Comparison of ENCODE assay signal across 24 mouse cellular contexts in the genomic region with DNA sequence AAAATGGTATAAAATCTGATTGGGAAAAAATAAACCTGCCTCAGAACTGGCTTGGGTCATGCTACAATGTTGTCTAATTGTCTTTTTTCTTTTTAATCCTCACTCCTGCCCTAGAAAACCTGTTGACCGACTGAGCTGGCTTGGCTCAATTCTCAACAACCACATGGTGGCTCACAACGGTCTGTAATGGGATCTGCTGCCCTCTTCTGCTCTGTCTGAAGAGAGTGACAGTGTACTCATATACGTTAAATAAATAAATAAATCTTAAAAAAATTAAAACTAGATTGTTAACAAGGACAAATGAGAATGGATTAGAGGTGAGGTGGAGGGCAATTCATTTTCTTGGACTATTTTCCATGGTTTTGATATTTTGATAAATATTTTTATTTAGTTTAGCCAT. TPM values are rescaled to one million over a fixed set of nuclear protein-coding genes. Genes with fewer than 3 reads are reported as not detected.
DNase-seq lines count a peak whose midpoint lies in the region; ATAC-seq and TF ChIP-seq lines count a peak whose summit lies in the region.
"Had no signal": no experiment of that assay in that cellular context is flagged by ENCODE, and none has a peak within 500 bp of the region (broad histone marks: within the 10 kb centered on the region; RNA-seq: fewer than 3 reads in every experiment).

No protein-coding gene starts in this region.

- TF ChIP-seq POLR2A in cerebellum, adult 2 months (IDR thresholded peaks at IDR 0.05; ENCODE audit: borderline replicate concordance, insufficient read depth, low read length), result no peak
- TF ChIP-seq POLR2A in brain, embryonic 14.5 days (IDR thresholded peaks at IDR 0.05; ENCODE audit: borderline replicate concordance, extremely low read depth, insufficient read depth, insufficient read length, poor library complexity, severe bottlenecking), result no peak

- TF ChIP-seq EP300 in liver, postnatal 0 days (IDR thresholded peaks at IDR 0.05; ENCODE audit: low read depth), result no peak

- 0 out of 2 replicates have a peak, but pooled peaks cover 2% of the 10 kb centered on the region for H3K36me3 ChIP-seq in liver, postnatal 0 days (replicated peaks; ENCODE audit: insufficient read depth, low read length)
- H3K36me3 ChIP-seq in liver, embryonic 12.5 days, result no peaks in the 10 kb centered on the region
- H3K36me3 ChIP-seq: embryonic facial prominence, embryonic 13.5 days; forebrain, embryonic 12.5 days; G1E; limb, embryonic 10.5 days; midbrain, embryonic 10.5 days had no signal

- ATAC-seq in liver, postnatal 0 days, result no peak
- ATAC-seq in liver, embryonic 12.5 days, result no peak
- ATAC-seq: activated CD4-positive, CD25-positive, alpha-beta regulatory T cell, adult 4 months had no signal

- 21% methylated on average over 3 of the region's 3 CpGs for WGBS in cerebellum, adult 2 months
- 30% methylated on average over 3 of the region's 3 CpGs for WGBS in liver, postnatal 0 days (ENCODE audit: insufficient replicate concordance)
- WGBS in liver, embryonic 12.5 days (ENCODE audit: insufficient replicate concordance), result 41% methylated on average over 3 of the region's 3 CpGs

- no peak overlapping the region for H3K4me2 ChIP-seq in liver, postnatal 0 days (ENCODE audit: low read depth, low read length)
- no peak overlapping the region for H3K4me2 ChIP-seq in liver, embryonic 12.5 days
- H3K4me2 ChIP-seq: embryonic facial prominence, embryonic 13.5 days; forebrain, embryonic 12.5 days; heart, embryonic 12.5 days had no signal

- intact Hi-C loops in left cerebral cortex, postnatal 36 days (cut with DNase I), result no loop called here

- no peak overlapping the region for H3K4me3 ChIP-seq in cerebellum, adult 2 months (replicated peaks; ENCODE audit: insufficient read depth, low read depth, low read length)
- no peak overlapping the region for H3K4me3 ChIP-seq in liver, postnatal 0 days (ENCODE audit: low read depth, low read length)
- H3K4me3 ChIP-seq in liver, embryonic 12.5 days, result no peak overlapping the region
- H3K4me3 ChIP-seq: embryonic facial prominence, embryonic 13.5 days; erythroblast, embryonic 14.5 days; forebrain, embryonic 12.5 days; heart, embryonic 12.5 days; limb, embryonic 10.5 days; midbrain, embryonic 10.5 days had no signal

- H3K4me1 ChIP-seq in cerebellum, adult 2 months (ENCODE audit: control insufficient read depth, insufficient read depth, low read length), result peaks cover 4% of the 10 kb centered on the region; the same call in 1 of the 2 replicates
- H3K4me1 ChIP-seq in liver, postnatal 0 days (ENCODE audit: insufficient read depth), result peaks cover 22% of the 10 kb centered on the region
- H3K4me1 ChIP-seq in liver, embryonic 12.5 days, result peaks cover 15% of the 10 kb centered on the region

- H3K9ac ChIP-seq in liver, postnatal 0 days (replicated peaks), result no peak overlapping the region
- no peak overlapping the region for H3K9ac ChIP-seq in liver, embryonic 12.5 days
- H3K9ac ChIP-seq: embryonic facial prominence, embryonic 13.5 days; forebrain, embryonic 12.5 days; heart, embryonic 12.5 days had no signal

- H3K27ac ChIP-seq in cerebellum, adult 2 months (ENCODE audit: insufficient read depth, low read length), result no peak overlapping the region
- no peak overlapping the region for H3K27ac ChIP-seq in liver, postnatal 0 days (ENCODE audit: low read depth)
- H3K27ac ChIP-seq in liver, embryonic 12.5 days, result no peak overlapping the region
- H3K27ac ChIP-seq: embryonic facial prominence, embryonic 13.5 days; forebrain, embryonic 12.5 days; kidney, postnatal 0 days; limb, embryonic 10.5 days; midbrain, embryonic 10.5 days had no signal

- peak; percentile 26 to 29 for DNase-seq in cerebellum, postnatal 14 days
- DNase-seq in cerebellum, adult 2 months, result no peak
- no peak for DNase-seq in liver, postnatal 0 days
- peak; percentile 52 for DNase-seq in 416B (ENCODE audit: low read depth)
- DNase-seq in brain, embryonic 14.5 days (ENCODE audit: low read depth), result peak; percentile 4
- DNase-seq in frontal cortex, postnatal 36 days (ENCODE audit: low spot score in 2 of 2), result no peak
- no peak for DNase-seq in left cerebral cortex, postnatal 36 days (ENCODE audit: low spot score in 2 of 2)
- DNase-seq: adrenal gland, postnatal 10 days; B cell, adult 2 months; embryo, embryonic 11 days; liver; spleen, adult 18-20 months; thymus, postnatal 14 days had no signal

- TF ChIP-seq CTCF in cerebellum, adult 2 months (IDR thresholded peaks at IDR 0.05; ENCODE audit: borderline replicate concordance, insufficient read depth, low read depth, low read length), result no peak
- peak; percentile 21; the same call in 1 of the 2 replicates for TF ChIP-seq CTCF in liver, postnatal 0 days (IDR thresholded peaks at IDR 0.05; ENCODE audit: low read depth)
- TF ChIP-seq CTCF in brain, embryonic 14.5 days (IDR thresholded peaks at IDR 0.05; ENCODE audit: borderline replicate concordance, extremely low read depth, insufficient read depth, insufficient read length), result no peak

- H3K27me3 ChIP-seq in cerebellum, adult 2 months (ENCODE audit: control insufficient read depth, insufficient read depth, low read length), result no peaks in the 10 kb centered on the region
- H3K27me3 ChIP-seq in liver, postnatal 0 days (ENCODE audit: insufficient read depth, low read length), result no peaks in the 10 kb centered on the region; the same call in 1 of the 2 replicates
- peaks cover 67% of the 10 kb centered on the region for H3K27me3 ChIP-seq in liver, embryonic 12.5 days (replicated peaks)
- H3K27me3 ChIP-seq: CH12.LX; heart, embryonic 12.5 days had no signal

- no peaks in the 10 kb centered on the region for H3K9me3 ChIP-seq in liver, postnatal 0 days (ENCODE audit: low read length)
- no peaks in the 10 kb centered on the region for H3K9me3 ChIP-seq in liver, embryonic 12.5 days (replicated peaks)
- H3K9me3 ChIP-seq: limb, embryonic 10.5 days had no signal

RNA-seq across cellular contexts. Expression of gene Parp12, which starts 2.5 kb away (rescaled TPM):
- 19.7 and 20.5 TPM in 2 replicates for polyA plus RNA-seq in cerebellum, adult 2 months (2012; rRNA removed)
- 6.9 and 7.9 TPM in 2 replicates for polyA plus RNA-seq in liver, postnatal 0 days (2015; fragmentation: Nextera tagmentation; extraction: Ambion mirVana)
- 3.1 and 3.7 TPM in 2 replicates for polyA plus RNA-seq in liver, embryonic 12.5 days (2016; fragmentation: Nextera tagmentation; extraction: Ambion mirVana)
- 4.2 and 4.3 TPM in 2 replicates for polyA plus RNA-seq in brain, embryonic 14.5 days (2012; rRNA removed)
- total RNA-seq in left cerebral cortex, postnatal 36 days (2021), result 1 to 10 TPM; 4.3 to 5.1 TPM
- total RNA-seq: G1E had no signal
- polyA plus RNA-seq: erythroblast, embryonic 14.5 days; G1E had no signal

Comparison
In these comparisons a context has a peak if more than half of its experiments do, and no peak if none do; other contexts are left out.
1. DNase-seq: peak in cerebellum, postnatal 14 days (2 of 2), 416B (single experiment) and brain, embryonic 14.5 days (single experiment); none in cerebellum, adult 2 months (0 of 2), liver, postnatal 0 days (single experiment), frontal cortex, postnatal 36 days (0 of 2) and left cerebral cortex, postnatal 36 days (0 of 2).